Mouse (Mus musculus) ES-E14 (cell line): ENCODE results near the gene Syngr1.

Experiments
- CHD2 ChIP-seq: IDR thresholded peaks from 2 replicates; pipeline ENCODE4 v1.6.1; 2014; ENCODE audit warnings: mild to moderate bottlenecking, low read depth, low read length, inconsistent platforms
- HCFC1 ChIP-seq: IDR thresholded peaks from 2 replicates; pipeline ENCODE4 v1.6.1; 2012; ENCODE audit warnings: low read length, inconsistent platforms, borderline replicate concordance; ENCODE audit not compliant: insufficient read depth
- MAFK ChIP-seq: IDR thresholded peaks from 2 replicates; pipeline ENCODE4 v1.6.1; 2014; ENCODE audit warnings: mild to moderate bottlenecking, low read depth, low read length, inconsistent platforms; ENCODE audit not compliant: insufficient read depth
- ZC3H11A ChIP-seq: IDR thresholded peaks from 2 replicates; pipeline ENCODE4 v1.6.1; 2012; ENCODE audit warnings: low read depth, mild to moderate bottlenecking, inconsistent platforms, low read length, borderline replicate concordance
- ZNF384 ChIP-seq: IDR thresholded peaks from 2 replicates; pipeline ENCODE4 v1.6.1; 2012; ENCODE audit warnings: low read depth, low read length, inconsistent platforms

- TF ChIP-seq ZNF384 (no peak), CHD2 (no peak), HCFC1 (no peak), ZC3H11A (no peak), MAFK (no peak)
Measured at GRCm38 (mm10) chr15:80121721-80122325, 30.7 kb downstream of the Syngr1 start.
